Mouse (Mus musculus) left cerebral cortex, postnatal 4 days (tissue): ENCODE results near the gene Gpatch4. TPM values are rescaled to one million over a fixed set of nuclear protein-coding genes. Genes with fewer than 3 reads are reported as not detected.

Experiments used
- DNase-seq: peaks from one replicate; pipeline ENCODE4 v3.0.0-alpha.2; 2022
- intact Hi-C: fragments of 180-260 bp; cut with DNase I; formaldehyde crosslinking; loops from one replicate; pipeline ENCODE4 v1.15.1; 2025
- total RNA-seq, 2 experiments: library from RNA; stranded (reverse); gene quantifications; 2 replicates each; pipeline ENCODE4 v1.2.3; 2021

Gene Gpatch4
- total RNA-seq = 10 to 100 TPM; 26.5 to 30.6 TPM

DNA sequence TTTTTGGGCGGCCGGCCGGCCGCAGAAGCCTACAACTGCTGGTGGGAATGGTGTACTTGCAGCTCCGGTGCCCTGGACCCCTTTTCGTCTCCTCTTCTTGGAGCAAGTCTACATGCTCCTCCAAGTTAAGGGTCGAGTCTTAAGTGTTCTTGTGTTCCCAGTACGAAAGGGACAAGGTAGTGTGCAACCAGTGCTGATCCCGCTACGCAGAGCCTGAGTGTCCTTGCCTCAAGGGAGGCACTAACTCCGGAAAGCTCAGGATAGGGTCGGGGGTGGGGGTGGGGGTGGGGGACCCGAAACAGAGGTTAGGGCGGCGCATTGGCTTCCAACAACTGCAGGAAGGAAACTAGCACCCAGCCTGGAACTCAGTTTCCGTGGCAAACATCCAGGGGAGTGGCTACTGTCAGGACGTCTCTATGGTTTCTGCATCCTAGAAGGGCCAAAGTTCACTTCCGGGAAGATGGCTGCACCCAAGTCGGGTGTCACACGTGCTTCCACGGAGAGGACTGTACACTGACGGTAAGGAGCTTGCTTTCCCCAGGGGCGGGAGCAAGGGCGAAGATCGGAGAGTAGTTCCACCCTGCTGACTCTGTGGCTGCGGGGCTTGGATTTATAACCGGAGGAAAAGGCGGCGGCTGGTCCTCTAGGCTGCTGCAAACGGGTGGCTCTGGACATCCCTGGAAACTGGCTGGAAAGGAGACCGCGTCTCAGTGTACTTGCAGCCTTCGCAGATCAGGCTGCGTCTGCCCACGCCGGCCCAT, at the start of gene Gpatch4:
Gene Gpatch4, plus strand, starts transcription at position 448 of the 761 bp plus-strand sequence.
- intact Hi-C loops = no loop called here

DNA sequence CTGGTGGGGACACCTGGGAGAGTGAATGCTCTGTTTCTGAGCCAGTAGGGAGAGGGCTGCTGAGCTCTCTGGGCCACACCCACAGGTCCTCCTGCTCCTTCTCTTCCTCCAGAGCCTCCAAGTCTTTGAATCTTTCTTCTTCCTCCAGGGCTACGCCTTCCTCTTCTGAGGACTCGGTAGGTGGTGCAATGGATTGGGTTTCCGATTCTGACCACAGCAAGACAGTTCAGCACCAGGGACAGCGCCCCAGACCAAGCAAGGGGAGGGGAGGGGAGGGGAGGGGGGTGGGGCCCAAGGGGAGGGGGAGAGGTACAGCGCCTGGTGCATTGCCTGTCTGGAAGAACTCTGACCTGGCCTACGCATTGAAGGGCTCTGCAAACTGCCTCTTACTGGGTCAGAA, 49.5 kb upstream of the Gpatch4 start:
- DNase-seq = no peak
- intact Hi-C loops = no loop called here

More for the DNA sequence above, at the start of gene Gpatch4:
- DNase-seq = peak; percentile 89

DNA sequence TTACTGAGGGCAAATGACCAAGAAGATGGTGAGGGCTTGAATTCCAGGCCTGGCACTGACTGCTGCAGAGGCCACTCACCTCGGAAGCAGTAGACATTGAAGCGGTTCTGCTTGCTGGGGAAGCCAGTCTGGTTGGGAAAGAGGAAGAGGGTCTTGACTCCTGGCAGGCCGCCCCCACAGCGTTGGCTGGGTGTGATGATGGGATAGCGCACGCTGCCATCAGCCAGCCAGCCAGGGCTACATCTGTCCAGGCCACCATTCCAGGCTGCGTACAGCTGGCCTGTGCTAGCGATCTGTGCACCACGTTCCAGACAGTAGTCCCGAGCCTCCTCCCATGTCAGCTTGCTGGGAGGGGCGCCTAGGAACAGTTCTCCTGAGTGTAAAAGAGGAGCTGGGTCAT, 47.6 kb upstream of the Gpatch4 start:
- DNase-seq = no peak
- intact Hi-C loops = no loop called here

DNA sequence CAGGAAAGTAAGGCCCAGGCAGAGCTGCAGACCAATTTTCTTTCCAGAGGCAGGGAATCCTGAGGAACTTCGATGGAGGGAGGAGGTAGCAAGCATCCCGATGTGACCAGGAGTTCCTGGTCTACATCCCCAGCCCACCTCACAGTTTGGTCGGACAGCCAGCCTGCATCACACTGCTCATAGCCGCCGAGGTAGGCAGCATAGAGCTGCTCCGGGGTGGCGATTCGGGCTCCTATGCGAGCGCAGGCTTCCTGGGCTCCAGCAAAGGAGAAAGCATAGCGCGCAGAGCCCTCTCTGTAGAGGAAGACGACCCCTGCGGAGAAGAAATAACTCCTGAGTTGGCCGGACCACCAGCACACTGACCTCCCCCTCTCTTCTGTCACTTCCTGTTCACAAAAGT, 46.5 kb upstream of the Gpatch4 start:
- intact Hi-C loops = no loop called here

GRCm38 (mm10) chr3:87996971-87997614, 45.8 kb upstream of the Gpatch4 start:
- intact Hi-C loops = no loop called here
- DNase-seq = no peak

More for the DNA sequence above, 46.5 kb upstream of the Gpatch4 start:
- no peak for DNase-seq

DNA sequence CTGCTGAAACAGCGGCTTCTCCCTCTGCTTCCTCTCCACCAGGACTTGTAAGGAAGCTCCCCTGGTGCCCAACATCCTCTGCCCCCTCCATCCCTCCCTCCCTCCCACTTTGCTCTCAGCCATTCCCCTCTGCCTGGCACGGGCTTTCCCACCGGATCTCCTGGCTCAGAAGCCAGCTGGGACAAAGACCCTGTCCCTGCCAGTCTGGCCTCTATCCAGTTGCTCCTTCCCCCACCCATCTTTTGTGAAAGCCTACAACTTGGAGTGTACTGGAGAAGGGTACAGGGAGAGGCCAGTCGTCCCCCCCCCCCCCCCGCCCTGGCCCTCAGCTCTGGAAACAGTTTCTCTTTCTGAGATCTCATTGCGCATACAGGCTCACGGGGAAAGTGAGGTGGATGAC, 44.2 kb upstream of the Gpatch4 start:
- peak; percentile 79 for DNase-seq
- intact Hi-C loops = no loop called here

GRCm38 (mm10) chr3:87999243-87999895, 43.5 kb upstream of the Gpatch4 start:
- intact Hi-C loops = no loop called here
- DNase-seq = no peak

GRCm38 (mm10) chr3:88000181-88000580, 42.7 kb upstream of the Gpatch4 start, which contains the start of gene Bcan:
Bcan (minus strand) TSS chr3:88000230.
- intact Hi-C loops = no loop called here
- peak; percentile 63 for DNase-seq

DNA sequence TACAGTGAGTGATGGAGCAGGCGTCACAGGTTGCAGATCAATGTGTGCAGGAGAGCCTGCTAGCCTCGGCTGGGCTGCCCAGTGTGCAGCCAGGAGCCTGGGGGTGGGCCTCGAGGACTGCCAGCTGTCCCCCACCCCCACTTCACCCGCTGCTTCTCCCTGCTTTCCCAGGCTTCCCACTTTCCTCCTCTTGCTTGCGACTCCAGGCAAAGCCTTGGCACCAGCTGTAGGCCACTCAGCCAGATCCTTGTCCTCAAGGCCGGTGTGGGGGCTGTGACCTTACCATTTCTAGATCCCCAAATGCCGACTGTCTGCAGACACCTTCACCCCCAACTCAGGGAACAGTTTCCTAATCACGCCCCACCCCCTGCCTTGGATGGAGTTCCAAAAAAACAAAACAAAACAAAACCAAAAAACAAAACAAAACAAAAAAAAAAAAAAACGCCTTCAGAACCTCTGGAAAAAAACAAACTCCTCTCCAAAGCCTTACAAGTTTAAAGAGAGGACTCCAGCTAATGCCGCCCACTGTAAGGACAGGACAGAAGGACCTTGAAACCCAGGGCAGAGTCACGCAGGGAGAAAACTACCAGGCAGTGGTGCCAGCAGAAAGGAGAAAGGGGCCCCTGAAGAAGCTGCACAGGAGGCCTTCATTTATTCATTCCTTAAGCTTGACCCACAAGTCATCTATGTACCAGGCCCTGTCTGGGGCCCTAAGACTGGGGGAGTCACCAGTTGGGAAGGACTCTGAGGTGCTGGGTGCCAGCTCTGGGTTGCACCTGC, 41.9 kb upstream of the Gpatch4 start:
- no peak for DNase-seq
- intact Hi-C loops = no loop called here

DNA sequence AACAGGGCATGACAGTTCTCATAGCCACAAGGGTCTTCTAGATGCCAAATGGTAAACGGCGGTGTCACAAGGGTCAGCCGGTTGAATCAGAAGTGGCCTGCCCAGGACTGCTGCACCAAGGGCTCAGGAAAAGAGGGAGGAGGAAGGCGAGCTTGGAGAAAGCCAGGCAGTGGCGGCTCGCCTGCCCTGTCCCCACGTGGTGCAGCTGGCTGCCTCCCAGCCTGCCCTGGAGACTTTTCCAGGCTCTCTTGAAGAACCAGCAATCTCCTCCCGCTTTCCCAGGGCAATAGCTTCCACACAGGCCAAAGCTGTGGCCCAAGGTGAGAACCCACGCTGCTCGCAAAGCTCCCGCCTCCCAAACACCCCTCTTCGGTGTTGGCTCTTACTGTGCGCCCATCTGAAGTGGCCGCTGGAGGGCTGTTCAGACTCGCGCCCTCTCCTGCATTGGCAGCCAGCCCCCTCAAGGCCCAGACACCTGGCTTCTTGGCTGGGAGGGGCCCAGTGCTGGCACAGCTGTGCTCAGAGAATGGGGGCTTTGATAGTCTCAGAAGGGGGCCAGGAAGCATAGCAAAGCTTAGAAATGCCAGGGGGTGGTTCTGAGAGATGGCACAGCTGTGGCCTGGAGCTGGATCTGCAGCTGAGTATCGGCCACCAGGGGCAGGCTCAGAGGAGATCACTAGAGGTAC, 40.5 kb upstream of the Gpatch4 start:
- DNase-seq = peak; percentile 67
- intact Hi-C loops = no loop called here

DNA sequence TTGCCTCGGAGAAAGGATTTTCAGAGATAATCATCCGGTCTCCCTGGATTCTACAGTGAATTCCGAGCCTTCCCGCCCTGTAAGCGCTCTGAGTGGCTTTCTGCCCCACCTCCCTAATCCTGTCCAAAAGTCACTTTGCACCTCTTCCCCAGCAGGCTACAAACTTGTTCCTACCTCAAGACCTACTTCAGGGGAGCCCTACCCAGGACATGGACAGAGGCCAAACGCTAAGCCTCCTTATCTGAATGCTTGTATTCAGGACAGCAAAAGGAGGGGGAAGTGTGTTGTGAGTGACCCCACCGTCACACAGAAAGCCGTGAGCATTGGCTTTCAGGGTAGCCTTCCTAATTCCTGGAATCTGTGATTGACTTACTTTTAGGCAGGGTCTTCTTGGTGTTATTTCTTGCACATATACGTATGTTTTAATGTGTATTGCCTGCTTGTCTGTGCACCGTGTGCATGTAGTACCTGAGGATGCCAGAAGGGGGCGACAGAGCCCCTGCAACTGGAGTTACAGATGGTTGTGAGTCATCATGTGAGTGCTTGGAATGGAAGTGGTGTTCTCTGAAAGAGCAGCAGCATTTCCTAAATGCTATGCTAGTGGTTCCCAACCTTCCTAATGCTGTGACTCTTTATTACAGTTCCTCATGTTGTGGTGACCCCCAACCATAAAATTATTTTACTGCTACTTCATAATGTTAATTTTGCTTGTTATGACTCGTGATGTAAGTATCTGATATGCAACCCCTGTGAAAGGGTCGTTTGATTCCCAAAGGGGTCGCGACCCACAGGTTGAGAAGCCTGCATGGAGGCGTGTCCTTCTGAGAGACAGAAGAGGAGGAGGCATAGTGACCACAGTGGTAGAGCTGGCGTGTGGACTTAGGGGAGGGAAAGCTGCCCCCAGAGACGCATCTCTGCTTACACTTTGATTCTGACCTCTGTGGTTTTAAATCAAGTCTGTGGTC, 36.8 kb upstream of the Gpatch4 start:
- no peak for DNase-seq
- intact Hi-C loops = no loop called here

- intact Hi-C loops = no loop called here
- DNase-seq = no peak
Measured at GRCm38 (mm10) chr3:88010634-88011265, 32.2 kb upstream of the Gpatch4 start.

DNA sequence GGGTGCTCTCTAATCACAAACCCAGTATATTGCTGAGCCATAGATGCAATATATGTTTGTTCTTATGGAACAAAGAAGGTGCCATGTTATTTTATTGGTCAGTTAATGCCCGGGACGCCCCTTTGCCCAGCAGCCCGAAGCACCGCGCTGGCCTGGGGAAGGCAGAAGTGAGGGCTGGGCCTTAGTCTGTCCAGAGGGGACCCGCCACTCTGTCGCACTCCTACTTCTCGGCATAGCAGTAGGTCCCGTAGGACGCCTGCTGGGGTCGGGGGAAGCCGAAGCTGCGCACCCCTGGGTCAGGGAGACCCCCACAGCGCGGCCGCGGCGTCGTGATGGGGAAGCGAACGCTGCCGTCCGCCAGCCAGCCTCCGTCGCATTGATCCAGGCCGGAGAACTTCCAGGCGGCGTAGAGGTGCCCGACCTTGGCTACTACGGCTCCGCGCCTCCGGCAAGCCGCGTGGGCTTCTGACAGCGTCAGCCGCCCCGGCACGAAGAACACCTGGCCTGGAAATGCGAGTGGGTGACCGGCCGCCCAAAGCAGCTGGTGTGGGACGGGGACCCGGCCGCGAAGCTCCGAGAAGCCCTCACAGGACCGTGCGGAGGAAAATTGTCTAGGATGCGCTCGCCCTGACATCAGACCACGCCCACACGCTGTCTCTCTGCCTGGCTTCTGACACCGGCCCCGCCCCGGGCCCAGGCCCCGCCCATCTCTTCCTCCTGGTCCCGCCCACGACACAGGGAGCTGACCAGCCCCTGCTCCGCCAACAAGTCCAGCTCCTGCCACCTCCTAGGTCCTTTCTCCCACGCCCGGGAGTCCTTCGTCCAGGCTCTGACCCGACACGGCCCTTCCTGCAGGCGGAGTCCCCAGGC, 20.4 kb upstream of the Gpatch4 start:
- intact Hi-C loops = no loop called here
- DNase-seq = peak; percentile 87

DNA sequence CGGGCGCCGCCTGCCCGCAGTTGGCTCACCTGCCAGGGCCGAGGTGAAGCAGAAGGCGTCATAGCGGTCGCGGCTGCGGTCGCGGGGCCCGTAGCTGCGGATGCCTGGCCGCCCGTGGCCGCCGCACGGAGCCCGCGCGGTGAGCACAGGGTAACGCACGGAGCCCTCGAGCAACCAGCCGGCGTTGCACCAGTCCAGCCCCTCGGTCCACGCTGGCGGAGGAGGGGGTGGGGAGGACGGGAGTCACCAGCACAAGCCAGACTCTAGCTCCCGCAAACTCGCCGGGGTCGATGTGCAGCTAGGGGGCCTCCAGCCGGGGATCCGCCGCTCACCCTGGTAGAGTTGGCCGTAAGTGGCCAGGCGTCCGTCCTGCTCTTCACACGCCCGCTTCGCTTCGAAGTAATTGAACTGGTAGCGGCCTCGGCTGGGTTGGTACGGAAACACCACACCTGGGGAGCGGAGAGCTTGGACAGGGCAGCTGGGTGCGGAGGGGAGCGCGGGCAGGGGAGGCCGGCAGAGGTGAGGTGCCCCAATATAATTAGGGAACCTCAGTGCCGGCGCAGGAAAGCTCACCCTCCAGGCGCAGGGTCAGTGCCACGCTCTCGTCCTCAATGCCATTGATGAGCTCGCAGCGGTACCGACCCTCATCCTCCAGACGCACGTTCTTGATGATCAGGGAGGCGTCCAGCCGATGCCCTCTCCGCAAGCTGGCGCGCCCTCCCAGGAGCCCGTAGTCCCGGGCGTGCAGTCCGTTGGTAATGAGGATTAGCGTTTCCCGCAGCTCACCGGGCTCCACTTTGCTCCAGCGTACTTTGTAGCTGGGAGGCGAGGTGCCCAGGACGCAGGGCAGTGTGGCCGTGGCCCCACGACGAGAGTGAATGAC, 19.5 kb upstream of the Gpatch4 start:
- DNase-seq = peak; percentile 36
- intact Hi-C loops = no loop called here

DNA sequence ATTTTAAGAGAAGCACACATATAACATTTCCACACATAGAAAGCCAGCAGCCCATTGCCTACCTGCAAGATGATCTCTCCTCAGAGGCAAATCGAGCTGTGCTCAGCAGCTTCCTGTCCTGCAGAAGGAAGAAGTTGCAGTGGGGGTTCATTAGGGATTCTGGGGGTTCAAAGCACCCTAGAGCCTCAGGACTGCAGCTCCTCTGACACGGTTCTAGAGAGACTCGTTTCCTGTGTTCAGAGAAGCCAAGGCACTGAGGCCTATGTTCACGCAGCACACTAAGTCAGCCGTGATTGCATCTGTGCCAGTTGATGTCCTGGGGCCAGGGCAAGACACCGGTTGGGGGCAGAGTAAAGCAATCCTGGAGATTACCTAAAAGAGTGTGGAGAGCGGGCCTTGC, 16.1 kb upstream of the Gpatch4 start:
- intact Hi-C loops = no loop called here
- DNase-seq = no peak

- intact Hi-C loops = no loop called here
- no peak for DNase-seq
Measured at GRCm38 (mm10) chr3:88027434-88028186, 15.3 kb upstream of the Gpatch4 start, which contains the start of gene Hapln2. Hapln2 (minus strand) TSS chr3:88027583.
